Mouse (Mus musculus): ENCODE measurements around the gene Hoxc11. TPM values are rescaled to one million over a fixed set of nuclear protein-coding genes. Genes with fewer than 3 reads are reported as not detected.

Hoxc11 gene
- total and polyA plus RNA-seq, 3 experiments = not detected

- no peaks in the 10 kb centered on the region for H3K79me2 ChIP-seq (replicated peaks; ENCODE audit: control insufficient read depth, extremely low read depth, insufficient read depth, poor library complexity, severe bottlenecking)
- no peak for TF ChIP-seq ZMIZ1 (IDR thresholded peaks at IDR 0.05; ENCODE audit: low read depth, low read length)
- no peak for TF ChIP-seq CHD2 (IDR thresholded peaks at IDR 0.05; ENCODE audit: low read length)
- TF ChIP-seq MAX (IDR thresholded peaks at IDR 0.05; ENCODE audit: low read length) = no peak
- no peak for TF ChIP-seq PAX5 (IDR thresholded peaks at IDR 0.05; ENCODE audit: low read length)
- TF ChIP-seq MAZ (IDR thresholded peaks at IDR 0.05; ENCODE audit: low read depth, low read length) = 0 out of 2 replicates have a peak, but pooled peaks have one; percentile 41
- TF ChIP-seq NELFE (IDR thresholded peaks at IDR 0.05; ENCODE audit: low read depth, low read length) = peak; percentile 55; the same call in 1 of the 2 replicates
- TF ChIP-seq IRF4 (IDR thresholded peaks at IDR 0.05; ENCODE audit: low read depth, low read length) = peak; percentile 30; the same call in 1 of the 2 replicates
- TF ChIP-seq ZKSCAN1 (IDR thresholded peaks at IDR 0.05; ENCODE audit: borderline replicate concordance, low read depth, low read length) = no peak
- peak; percentile 98 for TF ChIP-seq ZC3H11A (IDR thresholded peaks at IDR 0.05; ENCODE audit: low read depth, low read length)
- TF ChIP-seq MYC (IDR thresholded peaks at IDR 0.05; ENCODE audit: low read depth, low read length) = no peak
- peak; percentile 69 to 98 for TF ChIP-seq CTCF (conservative IDR thresholded peaks at IDR 0.05 in 1 of 2, IDR thresholded peaks at IDR 0.05 in 1 of 2; ENCODE audit: low read depth in 2 of 2, low read length in 2 of 2)
- 0 out of 2 replicates have a peak, but pooled peaks have one; percentile 7 for TF ChIP-seq BHLHE40 (IDR thresholded peaks at IDR 0.05; ENCODE audit: low read depth, low read length)
- no peak for TF ChIP-seq UBTF (IDR thresholded peaks at IDR 0.05; ENCODE audit: low read depth, low read length)
- TF ChIP-seq RAD21 (IDR thresholded peaks at IDR 0.05; ENCODE audit: low read depth, low read length) = peak; percentile 99
- no peak for TF ChIP-seq ZNF384 (IDR thresholded peaks at IDR 0.05; ENCODE audit: low read depth, low read length)
- no peak for TF ChIP-seq E2F4 (IDR thresholded peaks at IDR 0.05; ENCODE audit: insufficient replicate concordance, low read depth, low read length)
- TF ChIP-seq SMC3 (IDR thresholded peaks at IDR 0.05; ENCODE audit: low read depth, low read length) = peak; percentile 99
- TF ChIP-seq RCOR1 (conservative IDR thresholded peaks at IDR 0.05; ENCODE audit: low read depth, low read length) = no peak
- peaks cover 0 to 2% of the 10 kb centered on the region in 2 experiments; a peak in 1 of 4 replicates for H3K4me1 ChIP-seq (ENCODE audit: control insufficient read depth in 1 of 2, insufficient read depth in 2 of 2)
- no peak overlapping the region for H3K4me3 ChIP-seq (replicated peaks in 1 of 3; ENCODE audit: low read depth in 2 of 3, low read length in 2 of 3, poor library complexity in 1 of 3)
- peak; percentile 93 for DNase-seq (ENCODE audit: extremely low read depth)
- H3K4me2 ChIP-seq (ENCODE audit: insufficient read depth, low read depth, poor library complexity, severe bottlenecking) = no peak overlapping the region
- no peak overlapping the region for H3K9ac ChIP-seq (ENCODE audit: insufficient read depth, low read depth)
- H3K36me3 ChIP-seq (replicated peaks in 1 of 2; ENCODE audit: control insufficient read depth in 1 of 2, insufficient read depth in 1 of 2, low read length in 1 of 2) = no peaks in the 10 kb centered on the region
- H3K27ac ChIP-seq (ENCODE audit: insufficient read depth, low read depth) = no peak overlapping the region
- H3K9me3 ChIP-seq (replicated peaks; ENCODE audit: low read length) = no peaks in the 10 kb centered on the region
- dilution Hi-C loops (cut with MboI; ENCODE audit: extremely low pct_ligation_motif_present, extremely low pct_unique_long_range_greater_than_20kb, low sequenced_read_pairs) = no loop called here
- in situ Hi-C loops (cut with MboI; ENCODE audit: low pct_ligation_motif_present, low pct_unique_long_range_greater_than_20kb, low sequenced_read_pairs) = loop anchor here (5.0 to 10.0 kb wide), 2 partner anchors 185 to 328 kb away; partner anchors contain the start of gene Gpr84
- peaks cover 64% of the 10 kb centered on the region for H3K27me3 ChIP-seq (replicated peaks)
These were observed 33.1 kb downstream of the Hoxc11 start for GRCm38 (mm10) chr15:102987124-102987833.

DNA sequence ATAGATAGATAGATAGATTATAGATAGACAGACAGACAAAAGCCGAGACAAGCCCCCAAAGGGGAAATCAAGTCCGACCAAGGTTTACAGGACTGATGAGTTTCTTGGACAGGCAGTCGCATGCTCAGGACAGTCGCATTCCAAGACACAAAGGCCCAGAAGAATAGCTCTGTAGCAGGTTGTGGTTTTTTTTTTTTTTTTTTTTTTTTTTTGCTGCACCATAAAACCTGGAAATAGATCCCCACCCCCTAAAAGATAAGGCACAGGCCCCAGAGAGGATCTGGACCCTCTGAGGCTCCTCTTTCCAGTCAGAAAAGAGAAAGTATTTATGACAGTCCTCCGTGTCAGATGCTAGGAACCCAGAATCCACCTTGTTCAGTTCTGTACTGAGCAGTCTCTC, 33.9 kb downstream of the Hoxc11 start:
- H3K36me3 ChIP-seq (replicated peaks in 1 of 2; ENCODE audit: control insufficient read depth in 1 of 2, insufficient read depth in 1 of 2, low read length in 1 of 2) = no peaks in the 10 kb centered on the region
- no peak for DNase-seq (ENCODE audit: extremely low read depth)
- peaks cover 0 to 2% of the 10 kb centered on the region in 2 experiments; a peak in 1 of 4 replicates for H3K4me1 ChIP-seq (ENCODE audit: control insufficient read depth in 1 of 2, insufficient read depth in 2 of 2)
- no peak overlapping the region for H3K27ac ChIP-seq (ENCODE audit: insufficient read depth, low read depth)
- no peaks in the 10 kb centered on the region for H3K79me2 ChIP-seq (replicated peaks; ENCODE audit: control insufficient read depth, extremely low read depth, insufficient read depth, poor library complexity, severe bottlenecking)
- no peak for TF ChIP-seq MAZ (IDR thresholded peaks at IDR 0.05; ENCODE audit: low read depth, low read length)
- TF ChIP-seq CHD1 (IDR thresholded peaks at IDR 0.05; ENCODE audit: low read depth, low read length) = no peak
- TF ChIP-seq POLR2AphosphoS2 (IDR thresholded peaks at IDR 0.05; ENCODE audit: low read depth, low read length) = no peak
- no peak for TF ChIP-seq SMC3 (IDR thresholded peaks at IDR 0.05; ENCODE audit: low read depth, low read length)
- no peak for TF ChIP-seq KAT2A (IDR thresholded peaks at IDR 0.05; ENCODE audit: insufficient replicate concordance, low read length)
- no peak for TF ChIP-seq NELFE (IDR thresholded peaks at IDR 0.05; ENCODE audit: low read depth, low read length)
- no peak for TF ChIP-seq RAD21 (IDR thresholded peaks at IDR 0.05; ENCODE audit: low read depth, low read length)
- no peak for TF ChIP-seq ZMIZ1 (IDR thresholded peaks at IDR 0.05; ENCODE audit: low read depth, low read length)
- no peak for TF ChIP-seq JUND (conservative IDR thresholded peaks at IDR 0.05; ENCODE audit: low read depth, low read length)
- TF ChIP-seq CTCF (conservative IDR thresholded peaks at IDR 0.05 in 1 of 2, IDR thresholded peaks at IDR 0.05 in 1 of 2; ENCODE audit: low read depth in 2 of 2, low read length in 2 of 2) = no peak
- TF ChIP-seq USF1 (IDR thresholded peaks at IDR 0.05; ENCODE audit: low read depth, low read length) = no peak
- dilution Hi-C loops (cut with MboI; ENCODE audit: extremely low pct_ligation_motif_present, extremely low pct_unique_long_range_greater_than_20kb, low sequenced_read_pairs) = no loop called here
- in situ Hi-C loops (cut with MboI; ENCODE audit: low pct_ligation_motif_present, low pct_unique_long_range_greater_than_20kb, low sequenced_read_pairs) = loop anchor here (5.0 to 10.0 kb wide), 2 partner anchors 184 to 327 kb away; partner anchors contain the start of gene Gpr84
- H3K9me3 ChIP-seq (replicated peaks; ENCODE audit: low read length) = no peaks in the 10 kb centered on the region
- peaks cover 59% of the 10 kb centered on the region for H3K27me3 ChIP-seq (replicated peaks)
- H3K9ac ChIP-seq (ENCODE audit: insufficient read depth, low read depth) = no peak overlapping the region
- H3K4me3 ChIP-seq (replicated peaks in 1 of 3; ENCODE audit: low read depth in 2 of 3, low read length in 2 of 3, poor library complexity in 1 of 3) = no peak overlapping the region
- no peak overlapping the region for H3K4me2 ChIP-seq (ENCODE audit: insufficient read depth, low read depth, poor library complexity, severe bottlenecking)
